Mouse (Mus musculus) testis, adult 2 months (tissue): ENCODE measurements around the gene Gpr3.

Experiments used
- CTCF ChIP-seq: fragments of 200-500 bp; IDR thresholded peaks from 2 replicates; pipeline ENCODE4 v1.5.1; 2012; ENCODE audit warnings: low read depth, mild to moderate bottlenecking, inconsistent platforms, low read length, moderate library complexity; ENCODE audit not compliant: control insufficient read depth, insufficient read depth, insufficient replicate concordance
- POLR2A ChIP-seq: fragments of 200-500 bp; IDR thresholded peaks from 2 replicates; pipeline ENCODE4 v1.6.1; 2012; ENCODE audit warnings: low read depth, mild to moderate bottlenecking, inconsistent platforms, low read length, moderate library complexity; ENCODE audit not compliant: control insufficient read depth

GRCm38 (mm10) chr4:133261641-133262374 is 49.5 kb upstream of the Gpr3 start:
- TF ChIP-seq POLR2A (no peak), CTCF (no peak)
